Mouse (Mus musculus) embryo, embryonic 10 days (tissue): ENCODE data around the gene Olfr488.
"Not testable (repeated sequence)": the region's sequence is repeated elsewhere in the genome, so short reads cannot be mapped to it uniquely, and the experiment has no call there.

Experiments
- DNase-seq: peaks from one replicate; pipeline ENCODE4 v3.0.0-alpha.2; 2015; ENCODE audit warnings: low spot score

The Olfr488 gene

GRCm38 (mm10) chr7:108258247-108258646 is at the start of gene Olfr488:
Olfr488 (minus strand) TSS chr7:108258347.
- no peak for DNase-seq

GRCm38 (mm10) chr7:108288834-108289233 is 30.7 kb upstream of the Olfr488 start, which contains the start of gene Olfr490:
Olfr490 (minus strand) TSS chr7:108288934.
- no peak for DNase-seq

GRCm38 (mm10) chr7:108233551-108233950 is 24.6 kb downstream of the Olfr488 start:
- DNase-seq, result no peak

DNA sequence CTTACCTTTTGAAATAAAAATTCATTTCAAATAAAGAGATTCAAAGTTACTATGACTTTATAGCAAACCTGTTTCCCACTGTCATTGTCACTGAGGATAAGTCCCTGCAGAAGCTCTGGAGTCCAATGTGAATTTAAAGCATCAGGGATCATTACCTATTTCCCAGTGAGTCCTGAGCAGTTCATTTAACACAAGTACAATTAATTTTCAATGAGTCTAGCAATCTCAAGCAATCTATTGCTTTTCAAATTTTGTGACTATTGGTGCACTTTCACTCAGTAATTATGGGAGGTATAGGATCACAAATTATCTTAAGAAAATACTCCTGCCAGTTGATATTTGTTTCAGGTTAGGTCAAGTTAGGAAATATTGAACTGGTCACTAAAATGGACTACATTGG is 43.6 kb downstream of the Olfr488 start, which contains the start of gene Olfr487:
Olfr487 (minus strand) TSS at position 101 of the 400 bp plus-strand sequence.
- not testable (repeated sequence) for DNase-seq
